In the genomic region with DNA sequence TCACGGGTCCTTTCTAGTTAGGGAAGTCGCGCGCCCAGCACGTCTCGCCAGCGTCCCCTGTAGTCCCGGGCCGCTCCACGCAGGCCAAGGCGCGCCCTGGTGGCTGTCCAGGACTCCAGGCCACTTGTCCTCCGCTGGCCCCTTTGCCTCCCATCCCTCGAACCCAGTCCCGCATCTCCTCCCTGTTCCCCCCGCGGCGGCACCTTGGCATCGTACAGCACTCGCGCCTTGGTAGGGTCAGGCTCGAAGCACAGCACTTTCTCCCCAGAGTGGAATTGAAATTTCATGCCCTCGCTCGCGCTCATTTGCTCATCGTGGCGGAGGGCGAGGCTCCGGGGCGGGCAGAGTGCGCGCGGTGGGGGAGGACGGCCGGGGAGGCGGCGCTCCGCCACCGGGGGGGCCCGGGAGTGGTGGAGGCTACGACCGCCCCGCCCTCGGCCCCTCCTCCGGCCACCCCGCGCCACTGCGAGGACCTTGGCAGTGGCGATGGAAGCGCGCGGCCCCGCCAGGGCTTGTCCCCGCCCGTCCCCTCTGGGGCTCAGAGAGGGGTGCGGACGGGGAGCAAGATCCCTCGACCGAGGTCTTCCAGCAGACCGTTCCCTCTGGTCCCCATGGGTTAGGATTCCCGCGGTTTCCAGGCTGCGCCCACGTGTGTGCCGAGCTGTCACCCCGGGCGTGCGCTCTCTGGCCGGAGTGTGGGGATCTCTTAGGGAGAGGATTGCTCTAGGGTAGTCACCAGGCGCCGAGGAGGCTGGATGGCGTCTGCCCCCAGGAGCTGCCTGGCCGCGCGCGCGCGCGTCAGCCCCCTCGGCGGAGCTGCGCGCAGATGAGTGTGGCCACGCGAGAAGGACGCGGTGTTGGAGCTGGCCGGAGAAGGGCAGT, we compare ENCODE assay signal across 8 mouse cellular contexts. TPM values are rescaled to one million over a fixed set of nuclear protein-coding genes. Genes with fewer than 3 reads are reported as not detected.
DNase-seq lines count a peak whose midpoint lies in the region; ATAC-seq and TF ChIP-seq lines count a peak whose summit lies in the region.

A gene (minus strand): TSS at position 374 of the 882 bp plus-strand sequence.

- DNase-seq in MEL (ENCODE audit: low read depth, low spot score) = peak; percentile 96
- peak; percentile 85 to 88 for DNase-seq in cerebellum, adult 2 months
- peak; percentile 31 for DNase-seq in forelimb bud, embryonic 11.5 days (ENCODE audit: low read depth, low spot score)
- DNase-seq in heart, postnatal 4 days = peak; percentile 88
- peak; percentile 59 to 70 for DNase-seq in layer of hippocampus, adult 8-10 months (ENCODE audit: low spot score in 2 of 2)
- peak; percentile 91 for DNase-seq in lung, embryonic 14.5 days
- peak; percentile 69 to 76 for DNase-seq in thymus, adult 18-20 months

- H3K79me2 ChIP-seq in MEL (ENCODE audit: control insufficient read depth, insufficient read depth, low read length, poor library complexity) = peaks cover 10% of the 10 kb centered on the region; the same call in 1 of the 2 replicates

- H3K27me3 ChIP-seq in MEL (ENCODE audit: control insufficient read depth in 1 of 2, insufficient read depth in 2 of 2, low read length in 2 of 2) = no peaks in the 10 kb centered on the region
- no peaks in the 10 kb centered on the region for H3K27me3 ChIP-seq in cerebellum, adult 2 months (ENCODE audit: control insufficient read depth, insufficient read depth, low read length)
- no peaks in the 10 kb centered on the region for H3K27me3 ChIP-seq in lung, embryonic 14.5 days (ENCODE audit: insufficient read depth, low read length)

- TF ChIP-seq RAD21 in MEL (IDR thresholded peaks at IDR 0.05; ENCODE audit: low read depth, low read length) = no peak

- H3K4me2 ChIP-seq in lung, embryonic 14.5 days = peak within 1 kb of the TSS; percentile 68

- WGBS in cerebellum, adult 2 months = 8% methylated on average over 63 of the region's 88 CpGs
- WGBS in lung, embryonic 14.5 days = 14% methylated on average over 59 of the region's 88 CpGs

- peaks cover 0 to 5% of the 10 kb centered on the region in 2 experiments; a peak in 2 of 4 replicates for H3K4me1 ChIP-seq in MEL (ENCODE audit: control insufficient read depth in 1 of 2, insufficient read depth in 2 of 2, low read length in 2 of 2)
- H3K4me1 ChIP-seq in cerebellum, adult 2 months (ENCODE audit: control insufficient read depth, insufficient read depth, low read length) = no peaks in the 10 kb centered on the region
- no peaks in the 10 kb centered on the region for H3K4me1 ChIP-seq in lung, embryonic 14.5 days (ENCODE audit: insufficient read depth)

- peak within 1 kb of the TSS; percentile 97 for H3K27ac ChIP-seq in MEL (ENCODE audit: control insufficient read depth, low read depth, low read length)
- H3K27ac ChIP-seq in cerebellum, adult 2 months (ENCODE audit: insufficient read depth, low read length) = peak within 1 kb of the TSS; percentile 91
- peak within 1 kb of the TSS; percentile 93 for H3K27ac ChIP-seq in lung, embryonic 14.5 days (ENCODE audit: low read depth)

- TF ChIP-seq POLR2A in MEL (IDR thresholded peaks at IDR 0.05; ENCODE audit: control insufficient read depth in 1 of 2, insufficient read depth in 1 of 2, low read depth in 1 of 2, low read length in 2 of 2, poor library complexity in 1 of 2) = peak; percentile 71 to 86
- TF ChIP-seq POLR2A in cerebellum, adult 2 months (IDR thresholded peaks at IDR 0.05; ENCODE audit: borderline replicate concordance, insufficient read depth, low read length) = peak; percentile 55; the same call in 1 of the 2 replicates

- peak within 1 kb of the TSS; percentile 94 for H3K9ac ChIP-seq in MEL (ENCODE audit: control insufficient read depth, low read depth, low read length, poor library complexity, severe bottlenecking)
- peak within 1 kb of the TSS; percentile 62 for H3K9ac ChIP-seq in lung, embryonic 14.5 days

- ATAC-seq in lung, embryonic 14.5 days (ENCODE audit: insufficient read depth) = peak; percentile 93
- ATAC-seq in neutrophil, adult 5-6 weeks (ENCODE audit: extremely low read depth, insufficient number of reproducible peaks, low FRiP score, poor library complexity, severe bottlenecking) = peak; percentile 90

- H3K36me3 ChIP-seq in MEL (ENCODE audit: control insufficient read depth in 1 of 2, insufficient read depth in 2 of 2, low read length in 2 of 2) = peaks cover 5 to 14% of the 10 kb centered on the region in 2 experiments
- H3K36me3 ChIP-seq in lung, embryonic 14.5 days (ENCODE audit: insufficient read depth) = peaks cover 8% of the 10 kb centered on the region; the same call in 1 of the 2 replicates

- peak within 1 kb of the TSS; percentile 83 to 93 for H3K4me3 ChIP-seq in MEL (ENCODE audit: control insufficient read depth in 1 of 2, insufficient read depth in 1 of 2, low read depth in 2 of 2, low read length in 2 of 2)
- peak within 1 kb of the TSS; percentile 81 for H3K4me3 ChIP-seq in cerebellum, adult 2 months (replicated peaks; ENCODE audit: insufficient read depth, low read depth, low read length)
- peak within 1 kb of the TSS; percentile 48 for H3K4me3 ChIP-seq in lung, embryonic 14.5 days (ENCODE audit: low read depth, low read length)

- peak in 2 of 3 experiments; percentile 52 to 57; a peak in 5 of 6 replicates for TF ChIP-seq CTCF in MEL (IDR thresholded peaks at IDR 0.05 in 2 of 3, conservative IDR thresholded peaks at IDR 0.05 in 1 of 3; ENCODE audit: control insufficient read depth in 1 of 3, insufficient read depth in 1 of 3, low read depth in 2 of 3, low read length in 3 of 3, poor library complexity in 1 of 3, severe bottlenecking in 1 of 3)
- TF ChIP-seq CTCF in cerebellum, adult 2 months (IDR thresholded peaks at IDR 0.05; ENCODE audit: borderline replicate concordance, insufficient read depth, low read depth, low read length) = peak; percentile 22; the same call in 1 of the 2 replicates
- TF ChIP-seq CTCF in lung, embryonic 14.5 days (IDR thresholded peaks at IDR 0.05; ENCODE audit: low read depth) = peak; percentile 71

- H3K9me3 ChIP-seq in MEL (replicated peaks; ENCODE audit: insufficient read depth, low read length) = no peaks in the 10 kb centered on the region
- H3K9me3 ChIP-seq in lung, embryonic 14.5 days (ENCODE audit: low read depth, low read length) = no peaks in the 10 kb centered on the region

- peak in 1 of 2 experiments; percentile 37; a peak in 1 of 4 replicates for TF ChIP-seq EP300 in MEL (IDR thresholded peaks at IDR 0.05; ENCODE audit: low read depth in 1 of 2, low read length in 2 of 2)

TF ChIP-seq in MEL, 35 proteins besides CTCF, POLR2A, EP300 and RAD21 (continues in another document):
- TF ChIP-seq ZMIZ1 (IDR thresholded peaks at IDR 0.05; ENCODE audit: low read depth, low read length) (peak; percentile 61), SMC3 (IDR thresholded peaks at IDR 0.05; ENCODE audit: low read depth, low read length) (no peak), RCOR1 (IDR thresholded peaks at IDR 0.05; ENCODE audit: low read depth, low read length) (no peak), MYB (IDR thresholded peaks at IDR 0.05; ENCODE audit: low read depth, low read length) (0 out of 2 replicates have a peak, but pooled peaks have one; percentile 55), ZC3H11A (IDR thresholded peaks at IDR 0.05; ENCODE audit: low read depth, low read length) (no peak), ELF1 (IDR thresholded peaks at IDR 0.05; ENCODE audit: low read depth, low read length) (no peak), MXI1 (IDR thresholded peaks at IDR 0.05; ENCODE audit: low read depth, low read length) (peak; percentile 92), UBTF (IDR thresholded peaks at IDR 0.05; ENCODE audit: borderline replicate concordance, insufficient read depth, low read depth, low read length) (no peak), POLR2AphosphoS5 (IDR thresholded peaks at IDR 0.05; ENCODE audit: borderline replicate concordance, low read depth, low read length) (peak; percentile 36; the same call in 1 of the 2 replicates), USF2 (IDR thresholded peaks at IDR 0.05; ENCODE audit: borderline replicate concordance in 1 of 2, insufficient read depth in 1 of 2, low read depth in 1 of 2, low read length in 2 of 2) (no peak), GABPA (IDR thresholded peaks at IDR 0.05; ENCODE audit: low read depth, low read length) (no peak), NELFE (IDR thresholded peaks at IDR 0.05; ENCODE audit: low read depth, low read length) (peak; percentile 87), NRF1 (IDR thresholded peaks at IDR 0.05; ENCODE audit: insufficient read depth, low read depth, low read length, poor library complexity, severe bottlenecking) (peak; percentile 47; the same call in 1 of the 2 replicates), ETS1 (IDR thresholded peaks at IDR 0.05; ENCODE audit: low read depth, low read length) (peak; percentile 52; the same call in 1 of the 2 replicates), GATA1 (IDR thresholded peaks at IDR 0.05; ENCODE audit: low read depth, low read length) (no peak), E2F4 (IDR thresholded peaks at IDR 0.05; ENCODE audit: borderline replicate concordance, low read depth, low read length) (0 out of 2 replicates have a peak, but pooled peaks have one; percentile 82), ZNF384 (IDR thresholded peaks at IDR 0.05; ENCODE audit: low read depth, low read length) (no peak), KAT2A (conservative IDR thresholded peaks at IDR 0.05; ENCODE audit: low read depth, low read length) (peak; percentile 71; the same call in 1 of the 2 replicates), HCFC1 (IDR thresholded peaks at IDR 0.05; ENCODE audit: low read depth, low read length) (no peak), MAX (IDR thresholded peaks at IDR 0.05; ENCODE audit: low read length) (peak; percentile 79), TAL1 (IDR thresholded peaks at IDR 0.05; ENCODE audit: low read length) (no peak), MYC (IDR thresholded peaks at IDR 0.05; ENCODE audit: low read depth, low read length) (no peak; the same call in none of the 2 replicates), USF1 (IDR thresholded peaks at IDR 0.05; ENCODE audit: low read depth, low read length) (peak; percentile 62; the same call in 1 of the 2 replicates), TCF12 (IDR thresholded peaks at IDR 0.05; ENCODE audit: low read depth, low read length) (peak; percentile 48; the same call in 1 of the 2 replicates), MAZ (IDR thresholded peaks at IDR 0.05; ENCODE audit: low read depth, low read length) (peak; percentile 74)

RNA-seq across cellular contexts. Expression of the gene that starts here (rescaled TPM):
- total RNA-seq in MEL (2012; rRNA removed) = 76.7 and 77.4 TPM in 2 replicates
- 100 to 1,000 TPM in 1 of 2 experiments, 10 to 100 TPM in 1; 79.9 to 229 TPM for polyA plus RNA-seq in MEL (2012; ENCODE audit: insufficient read depth in 1 of 2, insufficient read length in 2 of 2, low read depth in 1 of 2, low replicate concordance in 2 of 2, missing spikeins in 1 of 2)
- 24.1 and 24.5 TPM in 2 replicates for polyA plus RNA-seq in cerebellum, adult 2 months (2012; rRNA removed)
- total RNA-seq in heart, postnatal 4 days (2021) = 10 to 100 TPM; 43.5 to 52.4 TPM
- 10 to 100 TPM; 22.5 to 28.1 (median 25.2) TPM for total RNA-seq in layer of hippocampus, adult 8-10 months (2022)
- 43.2 and 49.3 TPM in 2 replicates for polyA plus RNA-seq in lung, embryonic 14.5 days (2014; fragmentation: Nextera tagmentation; extraction: Ambion mirVana)
- total RNA-seq in neutrophil, adult 5-6 weeks (2017) = 49.8 and 55.3 TPM in 2 replicates

Comparison
In these comparisons a context has a peak if more than half of its experiments do, and no peak if none do; other contexts are left out.
1. Peak in every context shown above with its lines: DNase-seq, ATAC-seq, H3K4me3 ChIP-seq and H3K27ac ChIP-seq.
2. DNase-seq: peak in every context shown above with its lines; median percentile 96 in MEL; 91 in lung, embryonic 14.5 days; 88 in heart, postnatal 4 days; 86 in cerebellum, adult 2 months; 72 in thymus, adult 18-20 months; 64 in layer of hippocampus, adult 8-10 months; 31 in forelimb bud, embryonic 11.5 days.